Mouse (Mus musculus): Measurements from ENCODE around the gene Stoml2.
A peak's percentile ranks its signal among the peaks of the same experiment; 100 is the strongest.

Stoml2 gene

GRCm38 (mm10) chr4:43037860-43038566 lies 6.5 kb upstream of the Stoml2 start:
- DNase-seq, result no peak

GRCm38 (mm10) chr4:43036356-43036755 lies 4.8 kb upstream of the Stoml2 start:
- no peak for DNase-seq

GRCm38 (mm10) chr4:43035851-43036250 lies 4.3 kb upstream of the Stoml2 start:
- DNase-seq, result no peak

- DNase-seq, result no peak
Observed at GRCm38 (mm10) chr4:43033481-43033880, 2.0 kb upstream of the Stoml2 start.

- DNase-seq, result no peak
Observed at GRCm38 (mm10) chr4:43032501-43032900, 991 bp upstream of the Stoml2 start.

- DNase-seq, result no peak
Observed at GRCm38 (mm10) chr4:43030780-43031230, 705 bp downstream of the Stoml2 start.

- no peak for DNase-seq
Observed at GRCm38 (mm10) chr4:43030352-43030751, 1.2 kb downstream of the Stoml2 start.

- no peak for DNase-seq
Observed at GRCm38 (mm10) chr4:43029749-43030148, 1.8 kb downstream of the Stoml2 start.

GRCm38 (mm10) chr4:43029121-43029520 lies 2.4 kb downstream of the Stoml2 start:
- no peak for DNase-seq

GRCm38 (mm10) chr4:43025084-43025960 lies 6.2 kb downstream of the Stoml2 start, which contains the start of gene Pigo:
TSS of gene Pigo (minus strand) at chr4:43025819.
- peak; percentile 98 for DNase-seq

GRCm38 (mm10) chr4:43024673-43025072 lies 6.8 kb downstream of the Stoml2 start:
- no peak for DNase-seq

GRCm38 (mm10) chr4:43021341-43021740 lies 10.2 kb downstream of the Stoml2 start:
- no peak for DNase-seq

- no peak for DNase-seq
Observed at GRCm38 (mm10) chr4:43020876-43021275, 10.6 kb downstream of the Stoml2 start.

GRCm38 (mm10) chr4:43019641-43020465 lies 11.7 kb downstream of the Stoml2 start:
- DNase-seq, result no peak

GRCm38 (mm10) chr4:43019176-43019575 lies 12.3 kb downstream of the Stoml2 start:
- no peak for DNase-seq

GRCm38 (mm10) chr4:43018156-43018555 lies 13.4 kb downstream of the Stoml2 start:
- no peak for DNase-seq

- no peak for DNase-seq
Observed at GRCm38 (mm10) chr4:43012091-43012490, 19.4 kb downstream of the Stoml2 start.

GRCm38 (mm10) chr4:43010161-43011038 lies 21.1 kb downstream of the Stoml2 start, which contains the start of gene Fancg:
TSS of gene Fancg (minus strand) at chr4:43010506.
- DNase-seq, result peak; percentile 87

GRCm38 (mm10) chr4:43005765-43006164 lies 25.7 kb downstream of the Stoml2 start:
- peak; percentile 19 for DNase-seq

GRCm38 (mm10) chr4:43004951-43005350 lies 26.6 kb downstream of the Stoml2 start:
- DNase-seq, result no peak

GRCm38 (mm10) chr4:43002756-43003439 lies 28.6 kb downstream of the Stoml2 start:
- peak; percentile 19 for DNase-seq

Data from kidney, adult 18-20 months (tissue).